Mouse (Mus musculus) cortical plate, adult 2 months (tissue): Measurements from ENCODE around the gene Slc4a1.

Source experiments
- CTCF ChIP-seq: fragments of 200-500 bp; IDR thresholded peaks from 2 replicates; pipeline ENCODE4 v1.5.1; 2011; ENCODE audit warnings: mild to moderate bottlenecking, control low read depth, low read length; ENCODE audit not compliant: insufficient read depth; ENCODE audit errors: extremely low read depth
- POLR2A ChIP-seq: fragments of 200-500 bp; IDR thresholded peaks from 2 replicates; pipeline ENCODE4 v1.6.1; 2011; ENCODE audit warnings: mild to moderate bottlenecking, low read length, control low read depth; ENCODE audit not compliant: insufficient read depth; ENCODE audit errors: extremely low read depth

- TF ChIP-seq POLR2A: no peak
- no peak for TF ChIP-seq CTCF
Measured at GRCm38 (mm10) chr11:102334010-102334409, 32.0 kb downstream of the Slc4a1 start.
